Mouse (Mus musculus): ENCODE results near the gene Tagln.
A peak's percentile ranks its signal among the peaks of the same experiment; 100 is the strongest.

Gene Tagln

DNA sequence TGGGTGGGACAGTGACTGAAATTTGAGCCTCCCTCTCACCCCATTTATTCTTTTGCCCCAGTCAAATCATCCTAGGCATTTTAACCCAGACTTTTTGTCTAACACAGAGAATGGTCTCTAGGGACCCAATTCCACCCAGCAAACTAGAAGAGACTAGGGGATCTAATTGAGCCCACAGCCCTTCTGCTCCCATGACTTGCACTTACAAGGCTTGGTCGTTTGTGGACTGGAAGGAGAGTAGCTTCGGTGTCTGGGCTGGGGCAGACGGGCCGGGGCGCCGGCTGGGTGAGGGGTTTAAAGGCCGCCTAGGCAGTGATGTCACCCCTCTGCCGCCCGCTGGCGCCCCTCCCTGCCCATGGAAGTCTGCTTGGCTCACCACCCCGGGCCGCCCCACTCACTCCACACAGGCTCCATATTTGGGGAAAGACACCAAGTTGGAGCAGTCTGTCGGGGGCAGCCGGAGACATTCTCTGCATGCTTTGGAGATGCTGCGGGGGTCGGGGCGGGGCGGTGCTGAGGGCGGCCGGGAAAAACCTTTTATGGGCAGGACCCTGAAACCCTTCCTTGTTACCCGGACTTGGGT, at the start of gene Tagln:
Gene Tagln (minus strand): TSS at position 431 of the 583 bp plus-strand sequence.
- DNase-seq (ENCODE audit: low spot score) = no peak

DNA sequence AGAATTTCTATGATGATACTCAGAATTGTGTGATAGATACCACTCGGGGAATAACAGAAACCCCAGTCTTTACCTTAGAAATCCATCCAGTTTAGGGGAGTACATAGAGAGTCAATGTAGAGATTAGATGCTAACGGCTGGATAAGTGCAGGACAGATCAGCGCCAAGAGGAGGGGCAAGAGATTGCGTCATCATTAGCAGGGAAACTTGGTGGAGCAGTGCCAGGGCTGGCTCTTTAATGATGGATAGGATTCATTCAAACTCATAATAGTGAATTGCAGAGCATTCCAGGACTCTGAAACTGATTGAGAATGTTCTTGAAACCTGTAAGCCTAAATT, 49.3 kb upstream of the Tagln start:
- DNase-seq (ENCODE audit: low spot score) = no peak

DNA sequence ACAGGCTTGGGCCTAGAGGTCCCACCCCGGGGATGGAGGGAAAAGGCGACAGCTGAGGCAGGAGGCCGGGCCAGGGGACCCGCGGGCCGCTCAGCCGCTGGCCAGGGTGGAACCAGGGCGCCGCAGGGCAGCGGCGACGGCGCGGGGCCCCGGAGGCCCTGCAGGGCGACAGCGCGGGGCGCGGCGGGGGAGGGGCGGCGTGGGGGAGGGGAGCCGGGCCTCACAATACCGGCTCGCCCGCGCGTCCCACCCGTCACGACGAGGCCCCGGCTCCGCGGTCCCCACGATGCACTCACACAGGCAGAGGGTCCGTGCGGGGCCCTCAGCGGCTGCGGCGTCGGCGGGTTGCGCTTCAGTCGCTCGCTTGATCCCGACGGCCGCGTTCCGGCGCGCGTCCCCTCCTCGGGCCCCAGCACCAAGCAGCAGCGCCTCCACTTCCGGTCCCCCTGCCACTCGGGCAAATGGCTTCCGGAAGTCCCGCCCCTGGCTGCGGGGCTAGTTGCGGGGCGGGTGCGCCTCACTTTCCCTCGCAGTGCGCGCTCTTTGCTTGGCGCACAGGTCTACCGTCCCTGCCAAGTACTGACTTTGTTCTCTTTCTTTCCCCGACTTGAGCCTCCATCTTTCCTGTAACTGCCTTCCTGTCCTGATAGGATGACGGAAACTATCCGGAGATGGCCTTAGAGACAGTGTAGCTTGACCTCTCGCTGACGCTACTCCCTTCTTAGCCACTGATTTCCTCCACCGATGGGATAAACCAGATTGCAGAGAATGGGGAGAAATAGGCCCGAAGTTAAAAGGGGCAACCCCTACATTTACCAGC, 48.8 kb upstream of the Tagln start:
- DNase-seq (ENCODE audit: low spot score) = peak; percentile 59

DNA sequence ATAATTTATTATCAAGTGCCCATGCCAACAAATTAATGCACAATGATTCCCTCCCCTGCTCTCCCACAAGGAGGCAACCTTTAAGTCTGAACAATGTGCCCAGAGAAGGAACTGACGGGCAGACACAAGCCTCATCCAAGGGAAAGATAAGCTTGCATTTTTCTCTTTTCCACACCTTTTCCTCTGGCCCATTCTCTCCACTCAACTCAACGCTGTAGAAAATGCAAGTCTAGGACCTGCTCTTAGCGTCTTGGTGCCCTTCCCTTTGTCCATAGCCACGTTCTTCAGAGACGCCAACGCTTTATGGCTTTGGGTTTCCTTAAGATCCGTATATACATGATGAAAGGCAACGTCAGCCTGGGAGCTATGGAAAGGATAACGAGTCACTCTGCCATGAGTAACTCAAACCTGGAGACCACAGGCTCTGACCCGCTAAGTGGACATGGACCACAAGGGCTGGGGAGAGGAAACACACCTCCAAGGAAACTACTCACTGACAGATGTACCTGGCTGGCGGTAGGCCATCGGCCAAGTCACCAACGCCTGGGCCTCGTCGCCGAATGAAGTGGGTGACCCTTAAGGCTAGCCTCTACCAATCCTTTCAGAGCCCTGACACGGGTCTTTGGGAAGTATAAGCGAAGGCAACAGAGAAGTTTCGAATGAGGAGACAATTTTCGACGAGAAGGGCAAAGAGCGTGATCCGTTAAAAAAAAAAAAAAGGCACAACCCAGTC, 48.0 kb upstream of the Tagln start:
- DNase-seq (ENCODE audit: low spot score) = no peak

DNA sequence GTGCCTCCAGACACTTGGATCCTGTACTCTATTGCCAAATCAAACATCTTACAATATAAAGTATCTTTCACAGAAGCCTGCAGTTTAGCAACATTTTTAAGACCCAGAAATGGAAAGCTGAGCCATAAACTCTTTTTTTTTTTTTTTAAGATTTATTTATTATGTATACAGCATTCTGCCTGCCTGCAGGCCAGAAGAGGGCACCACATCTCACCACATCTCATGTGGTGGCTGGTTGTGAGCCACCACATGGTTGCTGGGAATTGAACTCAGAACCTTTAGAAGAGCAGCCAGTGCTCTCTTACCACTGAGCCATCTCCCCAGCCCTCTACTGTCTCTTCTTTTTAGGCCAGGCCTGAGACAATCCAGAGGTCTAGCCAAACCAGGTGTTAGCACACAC, 45.5 kb upstream of the Tagln start:
- DNase-seq (ENCODE audit: low spot score) = no peak

DNA sequence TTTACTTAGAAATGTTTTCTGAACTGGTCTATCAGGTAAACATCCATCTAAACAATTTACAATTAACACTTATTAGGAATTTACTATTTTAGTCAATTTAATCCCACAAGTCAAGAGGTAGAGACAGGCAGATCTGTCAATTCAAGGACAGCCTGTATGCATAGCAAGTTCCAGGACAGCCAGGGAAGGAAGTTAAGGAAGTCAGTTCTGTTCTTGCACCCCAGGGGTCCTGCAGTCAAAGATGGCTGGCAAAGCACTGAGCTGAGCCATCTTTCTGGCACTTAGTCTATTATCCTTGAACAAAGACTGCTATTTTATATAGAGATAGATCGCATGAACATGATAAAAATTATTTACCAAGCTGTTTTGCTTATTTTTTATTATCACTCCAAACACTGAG, 44.8 kb upstream of the Tagln start:
- no peak for DNase-seq (ENCODE audit: low spot score)

DNA sequence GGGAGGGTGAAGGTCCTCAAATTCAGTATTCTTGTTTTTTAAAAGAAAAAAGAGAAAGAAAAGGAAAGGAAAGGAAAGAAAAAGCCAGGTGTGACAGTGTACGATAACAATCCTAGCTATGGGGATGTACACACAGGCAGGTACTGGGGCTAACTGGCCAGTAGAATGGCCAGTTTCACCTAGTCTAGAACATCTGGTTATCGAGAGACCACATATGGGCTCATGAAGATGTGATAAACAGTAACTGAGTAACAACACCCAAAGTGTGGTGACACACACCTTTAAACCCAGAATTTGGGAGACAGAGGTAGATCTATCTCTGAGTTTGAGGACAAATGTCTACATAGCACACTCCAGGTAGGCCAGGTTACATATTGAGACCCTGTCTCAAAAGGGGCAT, 43.9 kb upstream of the Tagln start:
- no peak for DNase-seq (ENCODE audit: low spot score)

DNA sequence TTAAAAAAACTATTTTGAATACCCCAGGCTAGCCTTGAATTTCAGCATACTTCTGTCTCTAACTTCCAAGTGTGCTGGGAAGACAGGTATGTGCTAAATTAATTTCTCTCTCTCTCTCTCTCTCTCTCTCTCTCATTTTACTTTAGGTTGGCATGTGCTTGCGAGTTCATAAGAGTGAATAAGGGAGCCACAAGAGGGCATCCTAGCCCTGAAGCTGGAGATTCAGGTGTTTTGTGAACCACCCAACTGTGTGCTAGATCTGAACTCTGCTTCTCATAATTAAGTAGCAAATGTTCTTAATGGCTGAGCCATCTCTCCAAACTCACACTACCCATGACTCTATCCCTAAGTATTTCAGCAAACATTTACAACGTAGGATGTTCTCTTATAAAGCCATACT, 41.0 kb upstream of the Tagln start:
- no peak for DNase-seq (ENCODE audit: low spot score)

DNA sequence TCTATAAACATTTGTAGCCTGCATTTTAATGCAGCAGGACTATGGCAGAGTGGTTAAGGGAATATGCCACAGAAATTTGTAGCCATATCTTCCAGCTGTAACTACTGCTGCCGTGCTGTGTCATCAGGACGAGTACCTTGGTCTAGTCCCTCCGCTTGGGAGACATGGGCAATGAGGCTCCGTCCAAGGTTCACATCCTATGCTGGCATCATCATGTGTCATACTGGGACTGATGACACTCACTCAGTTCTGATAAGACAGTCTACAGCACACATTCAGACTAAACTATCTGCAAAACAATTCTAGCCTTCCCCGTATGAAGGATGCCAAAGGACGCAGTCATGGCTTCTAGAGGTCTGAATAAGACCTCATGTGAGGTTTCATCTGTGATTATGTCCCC, 27.7 kb upstream of the Tagln start:
- DNase-seq (ENCODE audit: low spot score) = no peak

DNA sequence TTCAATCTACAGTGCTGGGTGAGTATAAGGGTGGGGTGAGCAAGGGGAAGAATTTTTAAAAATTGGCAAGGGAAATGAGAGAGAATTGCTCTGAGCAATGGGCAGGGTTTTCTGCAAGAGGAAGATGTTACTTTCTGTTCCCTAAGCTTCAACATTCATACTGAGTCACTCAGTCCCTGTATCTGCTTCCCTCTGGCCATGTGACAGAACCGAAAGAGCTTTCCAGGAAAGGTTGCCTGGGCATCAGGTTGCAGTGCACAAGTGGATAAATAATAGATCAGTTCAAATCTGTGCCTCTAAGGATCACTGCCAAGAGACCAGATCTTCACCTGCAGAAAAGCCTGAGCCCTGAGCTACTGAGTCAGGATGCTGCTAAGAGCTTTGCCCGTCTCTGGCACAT, 26.0 kb upstream of the Tagln start:
- no peak for DNase-seq (ENCODE audit: low spot score)

DNA sequence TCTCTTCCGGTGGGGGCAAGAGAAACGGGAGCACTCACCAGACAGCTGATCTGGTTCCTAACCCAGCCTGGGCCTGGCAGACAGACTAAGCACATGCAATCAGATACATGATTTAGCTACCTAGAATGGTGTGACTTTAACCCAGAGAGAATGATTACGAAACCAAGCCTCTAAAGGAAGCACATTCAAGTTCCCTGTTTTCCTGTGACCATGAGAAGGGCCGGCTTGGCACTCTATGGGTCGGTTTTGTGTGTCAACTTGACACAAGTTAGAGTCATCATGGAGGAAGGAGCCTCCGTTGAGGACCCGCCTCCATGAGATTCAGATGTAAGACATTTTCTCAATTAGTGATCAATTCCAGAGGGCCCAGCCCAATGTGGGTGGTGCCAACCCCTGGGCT, 23.8 kb upstream of the Tagln start:
- DNase-seq (ENCODE audit: low spot score) = no peak

DNA sequence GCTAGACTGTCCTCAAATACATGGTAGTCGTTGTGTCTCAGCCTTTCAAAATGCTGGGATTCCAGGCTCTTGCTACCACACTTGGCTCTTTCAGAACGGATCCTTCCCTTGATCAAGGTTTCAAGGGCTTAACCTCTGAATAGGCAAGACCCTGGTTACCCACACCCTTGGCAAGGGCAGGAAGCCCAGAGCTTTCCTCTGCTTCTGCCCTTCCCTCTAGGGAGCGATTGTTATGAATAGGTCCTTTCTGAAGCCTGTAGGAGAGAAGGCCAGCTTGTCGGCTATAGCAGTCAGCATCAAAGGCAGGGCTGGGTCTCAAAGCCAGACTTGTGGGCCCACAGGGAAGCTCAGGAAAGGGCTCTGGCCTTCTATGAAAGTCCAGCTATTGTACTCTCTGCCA, 23.0 kb upstream of the Tagln start:
- no peak for DNase-seq (ENCODE audit: low spot score)

DNA sequence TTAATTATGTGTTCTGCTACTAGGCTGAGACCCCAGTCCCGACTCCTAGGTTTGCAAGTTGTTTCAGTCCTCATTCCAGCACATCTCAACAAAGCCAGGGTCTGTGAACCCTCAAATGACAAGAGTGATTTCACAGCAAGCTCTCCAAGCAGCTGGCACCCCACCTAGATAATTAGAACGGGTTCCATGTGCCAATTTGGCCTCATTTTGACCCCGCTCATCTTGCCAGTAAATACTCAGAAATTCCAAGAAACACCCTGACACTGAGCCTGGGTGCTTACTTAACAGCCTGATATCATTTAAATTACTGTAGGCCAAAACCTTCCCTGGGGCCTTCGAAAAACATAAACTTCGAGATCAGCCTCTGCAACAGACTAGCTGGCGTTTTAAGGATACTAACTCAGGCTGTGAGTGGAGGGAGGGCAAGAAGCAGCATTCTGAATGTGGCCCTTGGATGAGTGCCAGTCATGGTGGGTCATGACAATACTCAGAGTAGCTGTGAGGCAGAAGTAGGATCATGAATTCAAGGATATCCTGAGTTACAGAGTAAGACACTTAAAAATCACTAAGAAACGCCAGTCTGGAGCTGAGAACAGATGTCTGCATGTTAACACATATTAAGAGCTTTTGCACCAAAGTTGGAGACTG, 22.3 kb upstream of the Tagln start:
- no peak for DNase-seq (ENCODE audit: low spot score)

DNA sequence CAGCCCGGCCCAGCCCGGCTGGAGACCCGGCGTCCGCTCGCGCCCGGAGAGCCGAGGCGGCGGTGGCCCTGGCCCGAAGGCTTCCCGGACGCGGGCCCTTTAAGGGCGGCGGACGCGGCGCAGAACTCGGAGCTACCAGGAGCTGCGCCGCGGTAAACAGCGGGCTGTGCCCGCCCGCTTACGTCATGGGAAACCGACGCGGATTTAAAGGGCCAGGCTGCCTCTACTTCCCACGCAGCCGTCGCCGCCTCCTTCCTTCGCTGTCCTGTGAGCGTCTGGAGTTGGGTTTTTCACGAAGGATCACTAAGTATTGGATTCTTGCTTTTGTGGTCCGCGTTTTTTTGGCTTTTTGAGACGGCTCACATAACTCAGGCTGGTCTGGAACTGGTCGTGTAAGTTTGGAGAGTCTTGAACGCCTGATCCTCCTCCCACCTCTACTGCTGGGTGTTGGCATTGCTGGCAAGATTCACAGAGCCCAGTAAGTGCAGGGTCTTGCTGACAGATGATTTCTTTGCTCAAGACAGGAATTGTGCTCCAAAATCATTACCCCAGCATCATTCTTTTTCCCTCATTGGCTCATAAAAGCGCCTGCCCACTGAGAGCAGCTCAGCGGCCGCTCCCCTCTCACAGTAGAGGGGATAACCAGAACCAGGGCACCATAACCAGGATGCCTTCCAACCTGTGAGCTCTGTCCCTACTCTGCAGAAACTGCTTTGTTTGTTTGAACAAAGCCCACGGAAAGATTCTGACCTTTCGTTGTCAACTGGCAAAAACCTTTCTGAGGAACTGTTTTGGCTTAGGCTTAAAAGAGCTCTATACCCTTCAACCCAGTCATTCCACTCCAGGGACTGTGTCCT, 19.5 kb upstream of the Tagln start, which contains the start of gene Sidt2:
Gene Sidt2 (minus strand): TSS at position 152 of the 857 bp plus-strand sequence.
- DNase-seq (ENCODE audit: low spot score) = peak; percentile 70

DNA sequence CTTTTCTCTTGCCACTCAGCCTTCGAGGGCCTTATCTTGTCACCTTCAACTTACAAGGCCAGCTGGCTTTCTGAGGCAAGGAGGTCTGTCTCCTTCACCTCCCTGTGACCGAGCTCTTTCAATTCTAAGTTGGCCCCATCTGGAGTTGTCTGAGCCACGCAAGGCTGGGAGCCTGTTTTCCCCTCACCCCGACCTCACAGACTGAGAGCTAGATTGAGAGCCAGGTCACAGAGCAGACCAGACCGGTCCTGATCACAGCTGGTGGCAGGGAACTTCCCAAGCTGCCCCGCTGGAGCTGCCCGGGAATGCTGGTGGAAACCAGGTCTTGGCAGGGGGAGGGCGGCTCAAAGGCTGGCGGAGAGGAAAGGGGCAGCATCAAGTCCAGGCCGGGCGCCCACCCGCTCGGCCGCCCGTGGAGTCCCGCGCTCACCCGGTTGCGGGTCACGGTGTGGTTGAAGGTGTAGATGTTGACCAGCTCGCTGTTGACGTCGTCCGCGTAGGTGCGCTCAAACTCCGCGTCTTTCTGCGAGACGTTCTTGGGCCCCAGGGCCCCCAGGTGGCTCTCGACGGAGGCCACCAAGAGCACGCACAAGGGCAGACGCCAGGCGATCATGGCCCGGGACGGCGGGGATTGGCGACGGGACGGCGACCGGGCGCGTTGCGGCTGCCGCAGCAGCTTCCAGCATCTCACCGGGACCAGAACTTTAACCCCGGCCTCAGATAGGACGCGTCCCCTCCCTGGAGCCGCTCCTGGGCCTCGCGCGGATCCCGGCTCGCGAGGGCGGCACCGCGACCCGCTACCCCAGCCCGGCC, 18.6 kb upstream of the Tagln start:
- no peak for DNase-seq (ENCODE audit: low spot score)

DNA sequence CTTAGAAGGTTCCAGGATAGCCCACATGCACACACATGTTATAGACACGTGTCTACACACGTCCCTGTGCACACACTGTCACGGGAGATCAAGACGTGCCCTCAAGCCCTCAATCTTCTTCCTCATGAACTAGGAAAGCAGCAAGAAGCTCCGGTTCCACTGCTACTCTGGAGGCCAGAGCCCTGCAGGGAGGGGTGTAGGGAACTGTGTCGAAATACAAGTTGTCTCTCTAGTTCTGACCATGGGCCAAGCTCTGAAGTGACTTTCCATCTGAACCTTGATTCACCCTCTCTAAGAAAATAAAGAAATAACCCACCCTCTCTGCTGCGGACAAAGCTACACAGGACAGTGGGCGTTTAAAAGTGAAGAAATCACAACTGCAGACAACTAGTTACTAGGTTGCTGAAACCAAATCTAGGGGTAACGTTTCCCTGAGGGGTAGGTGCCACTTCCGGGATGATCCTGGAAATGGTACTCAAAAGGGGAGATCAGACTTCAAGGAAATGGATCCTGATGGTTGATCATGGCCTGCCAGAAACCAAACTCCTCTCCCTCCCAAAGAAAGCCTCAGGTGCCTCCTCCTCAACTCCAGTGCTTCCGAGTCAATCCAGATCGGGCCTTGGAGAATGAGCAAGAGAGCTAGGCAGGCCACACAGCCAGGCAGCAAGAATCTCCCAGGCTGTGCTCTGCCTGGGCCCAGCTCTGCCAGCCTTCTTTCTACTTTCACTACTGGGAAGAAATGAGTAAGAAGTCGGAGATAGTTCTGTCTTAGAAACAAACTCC, 17.8 kb upstream of the Tagln start:
- DNase-seq (ENCODE audit: low spot score) = no peak

DNA sequence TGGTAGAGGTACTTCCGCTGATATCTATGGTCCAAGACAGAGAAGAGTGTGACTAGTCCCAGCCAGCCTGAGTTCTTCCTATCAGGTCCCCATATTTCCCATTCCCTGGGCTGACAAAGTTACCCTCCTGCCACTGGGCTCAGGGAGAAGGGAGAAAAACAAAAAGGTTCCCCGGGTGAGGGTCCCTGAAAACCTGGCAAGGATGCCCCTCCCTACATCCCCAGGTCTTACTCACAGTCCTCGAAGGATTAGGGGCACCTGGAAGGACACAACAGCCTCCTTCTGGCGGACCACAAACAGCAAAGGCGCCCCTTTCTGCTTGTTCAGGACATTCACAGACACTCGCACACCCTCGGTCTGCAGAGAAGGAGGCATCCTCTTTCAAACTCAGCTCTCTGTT, 17.0 kb upstream of the Tagln start:
- DNase-seq (ENCODE audit: low spot score) = no peak

DNA sequence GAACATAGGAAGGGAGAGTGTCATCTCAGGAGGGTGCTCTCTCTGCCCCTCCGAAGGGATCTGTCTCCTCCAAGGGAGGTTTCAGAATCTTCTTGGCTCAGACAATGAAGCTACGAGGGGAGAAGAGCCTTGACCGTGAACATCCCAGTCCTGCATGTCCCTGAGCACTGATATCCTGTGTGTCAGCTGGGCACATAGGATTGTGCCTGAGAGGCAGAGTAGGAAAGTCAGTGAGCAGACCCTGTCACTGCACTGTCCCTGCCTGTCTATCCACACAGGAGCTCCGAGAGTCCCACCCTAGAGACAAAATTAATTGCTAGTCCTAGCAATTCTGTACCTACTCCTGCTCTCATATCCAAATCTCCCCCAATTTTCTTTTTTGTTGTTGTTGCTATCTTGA, 16.2 kb upstream of the Tagln start:
- DNase-seq (ENCODE audit: low spot score) = no peak

DNA sequence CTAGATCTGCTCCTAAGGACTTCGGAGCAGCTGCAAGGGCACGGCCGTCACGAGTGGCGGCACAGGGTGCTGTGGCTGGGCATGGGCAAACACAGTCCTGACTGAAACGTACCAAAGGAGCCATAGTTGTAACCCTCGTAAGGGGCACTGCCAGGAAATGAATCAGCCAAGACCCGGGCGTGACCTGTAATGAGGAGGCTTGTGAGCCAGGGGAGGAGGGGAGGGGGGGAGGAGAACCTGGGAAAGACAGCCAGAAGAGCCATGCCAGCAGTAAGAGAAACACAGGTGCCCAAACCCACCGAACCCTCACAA, 11.0 kb upstream of the Tagln start:
- no peak for DNase-seq (ENCODE audit: low spot score)

DNA sequence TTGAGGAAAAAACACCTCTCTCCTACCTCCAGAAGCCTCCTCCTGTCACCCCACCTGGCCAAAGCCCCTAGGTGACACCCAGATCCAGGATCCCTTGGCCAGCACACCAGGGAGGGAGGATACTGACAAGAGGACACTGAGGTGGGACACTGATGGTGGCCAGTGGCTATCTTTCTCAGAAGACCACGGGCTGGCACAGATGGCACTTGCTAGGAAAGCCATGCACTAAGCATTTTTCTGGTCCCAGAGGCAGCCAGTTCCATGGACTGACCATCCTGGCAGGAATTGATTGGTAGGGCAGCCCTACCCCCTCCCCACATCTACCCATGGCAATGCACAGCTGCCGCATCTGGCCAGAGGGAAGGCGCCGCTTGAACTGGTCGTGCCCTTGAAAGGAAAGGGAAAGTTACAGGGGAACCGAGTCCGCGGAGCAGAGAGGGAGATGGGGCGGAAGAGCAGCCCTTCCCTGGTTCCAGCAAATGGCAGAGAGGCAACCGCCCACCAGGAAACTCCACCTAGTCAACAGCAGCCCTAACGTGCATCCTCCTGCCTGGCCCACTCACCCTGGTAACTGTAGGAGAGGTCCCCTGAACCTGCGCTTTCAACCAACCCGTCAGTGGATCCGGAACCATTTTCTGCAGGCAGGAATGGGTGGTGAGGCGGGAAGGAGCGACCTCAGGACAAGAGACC, 10.5 kb upstream of the Tagln start:
- DNase-seq (ENCODE audit: low spot score) = no peak

All from layer of hippocampus, adult 9-10 months (tissue).